In genomic region chr9:76469500-76469899, GRCm38 (mm10) we compare ENCODE assay signal across 29 mouse cellular contexts.
"Had no signal": no experiment of that assay in that cellular context is flagged by ENCODE, and none has a peak within 500 bp of the region (broad histone marks: within the 10 kb centered on the region; RNA-seq: fewer than 3 reads in every experiment).

No protein-coding gene starts in this region.

- H3K4me2 ChIP-seq: heart, embryonic 12.5 days; hindbrain, embryonic 12.5 days; hindbrain, embryonic 14.5 days; intestine, embryonic 15.5 days; kidney, embryonic 15.5 days; limb, embryonic 12.5 days; liver, embryonic 11.5 days; liver, embryonic 13.5 days; liver, embryonic 15.5 days had no signal

- H3K27ac ChIP-seq: gastrocnemius, adult 2 months; heart, embryonic 10.5 days; hindbrain, embryonic 10.5 days; hindbrain, embryonic 12.5 days; hindbrain, embryonic 14.5 days; intestine, embryonic 15.5 days; kidney, embryonic 15.5 days; kidney, postnatal 0 days; limb, embryonic 10.5 days; limb, embryonic 12.5 days; liver, embryonic 13.5 days; liver, embryonic 15.5 days had no signal

- H3K9ac ChIP-seq: heart, embryonic 12.5 days; hindbrain, embryonic 12.5 days; hindbrain, embryonic 14.5 days; intestine, embryonic 15.5 days; kidney, embryonic 15.5 days; limb, embryonic 12.5 days; liver, embryonic 13.5 days; liver, embryonic 15.5 days had no signal

- H3K4me3 ChIP-seq: gastrocnemius, adult 2 months; heart, embryonic 10.5 days; heart, embryonic 12.5 days; hindbrain, embryonic 10.5 days; hindbrain, embryonic 12.5 days; intestine, embryonic 15.5 days; kidney, embryonic 15.5 days; limb, embryonic 10.5 days; limb, embryonic 12.5 days; liver, embryonic 13.5 days; liver, embryonic 15.5 days had no signal

- H3K9me3 ChIP-seq: heart, embryonic 10.5 days; heart, embryonic 12.5 days; hindbrain, embryonic 10.5 days; hindbrain, embryonic 12.5 days; intestine, embryonic 15.5 days; kidney, embryonic 15.5 days; limb, embryonic 10.5 days; limb, embryonic 12.5 days; liver, embryonic 13.5 days; liver, embryonic 15.5 days had no signal

- DNase-seq: gastrocnemius, adult 2 months; gastrocnemius, postnatal 10 days; gastrocnemius, postnatal 25 days; heart, adult 18-20 months; heart, postnatal 10 days; heart, postnatal 4 days; kidney, adult 2 months; kidney, adult 9 months; kidney, postnatal 14 days; kidney, postnatal 36 days; layer of hippocampus, adult 9-11 months; layer of hippocampus, postnatal 36 days; liver; liver, embryonic 13.5 days had no signal

- H3K36me3 ChIP-seq: heart, embryonic 10.5 days; heart, embryonic 12.5 days; hindbrain, embryonic 10.5 days; hindbrain, embryonic 12.5 days; intestine, embryonic 15.5 days; kidney, embryonic 15.5 days; limb, embryonic 10.5 days; limb, embryonic 12.5 days; liver, embryonic 13.5 days; liver, embryonic 15.5 days had no signal

- H3K4me1 ChIP-seq: heart, embryonic 12.5 days; hindbrain, embryonic 10.5 days; hindbrain, embryonic 12.5 days; intestine, embryonic 15.5 days; kidney, embryonic 15.5 days; limb, embryonic 10.5 days; limb, embryonic 12.5 days; liver, embryonic 13.5 days; liver, embryonic 15.5 days had no signal

- ATAC-seq: hindbrain, embryonic 16.5 days; inflammation-experienced regulatory T-cells, adult 6 months; intestine, embryonic 15.5 days; intestine, postnatal 0 days had no signal

- H3K27me3 ChIP-seq: heart, embryonic 12.5 days; hindbrain, embryonic 12.5 days; intestine, embryonic 15.5 days; kidney, embryonic 15.5 days; limb, embryonic 12.5 days; liver, embryonic 13.5 days; liver, embryonic 15.5 days had no signal
